Mouse (Mus musculus): Measurements from ENCODE around the gene Ppp4r3b. TPM values are rescaled to one million over a fixed set of nuclear protein-coding genes. Genes with fewer than 3 reads are reported as not detected.

Ppp4r3b gene
- 100 and 112 TPM in 2 replicates for polyA plus RNA-seq (2016; fragmentation: Nextera tagmentation; extraction: Ambion mirVana)

GRCm38 (mm10) chr11:29172563-29173124 is at the start of gene Ppp4r3b:
TSS of gene Ppp4r3b (plus strand) at chr11:29172890.
- peak within 1 kb of the TSS; percentile 96 for H3K9ac ChIP-seq
- H3K9me3 ChIP-seq: no peaks in the 10 kb centered on the region
- H3K36me3 ChIP-seq: no peaks in the 10 kb centered on the region
- peak within 1 kb of the TSS; percentile 97 for H3K27ac ChIP-seq
- 0 out of 2 replicates have a peak, but pooled peaks cover 7% of the 10 kb centered on the region for H3K4me1 ChIP-seq
- H3K4me2 ChIP-seq (replicated peaks): peak within 1 kb of the TSS; percentile 90
- H3K4me3 ChIP-seq: peak within 1 kb of the TSS; percentile 92
- H3K27me3 ChIP-seq: no peaks in the 10 kb centered on the region
- under 1% methylated on average over 50 of the region's 50 CpGs for WGBS
- ATAC-seq (ENCODE audit: insufficient number of reproducible peaks, insufficient read depth, low FRiP score, low TSS enrichment): peak; percentile 98

GRCm38 (mm10) chr11:29129862-29130384 is 42.8 kb upstream of the Ppp4r3b start:
- Histone ChIP-seq H3K4me3 (peak overlapping the region; percentile 57), H3K9ac (peak overlapping the region; percentile 46), H3K9me3 (no peaks in the 10 kb centered on the region), H3K4me1 (no peaks in the 10 kb centered on the region; the same call in 1 of the 2 replicates), H3K27ac (peak overlapping the region; percentile 24; the same call in 1 of the 2 replicates), H3K4me2 (replicated peaks) (peak overlapping the region; percentile 46), H3K27me3 (no peaks in the 10 kb centered on the region), H3K36me3 (peaks cover 4% of the 10 kb centered on the region)
- 60% methylated on average over 11 of the region's 11 CpGs for WGBS
- ATAC-seq (ENCODE audit: insufficient number of reproducible peaks, insufficient read depth, low FRiP score, low TSS enrichment): peak; percentile 37; the same call in 1 of the 2 replicates

GRCm38 (mm10) chr11:29130385-29131355 is 42.0 kb upstream of the Ppp4r3b start, which contains the start of gene Pnpt1:
TSS of gene Pnpt1 (plus strand) at chr11:29130744.
- peak within 1 kb of the TSS; percentile 24; the same call in 1 of the 2 replicates for H3K27ac ChIP-seq
- H3K4me1 ChIP-seq: no peaks in the 10 kb centered on the region; the same call in 1 of the 2 replicates
- no peaks in the 10 kb centered on the region for H3K9me3 ChIP-seq
- peak; percentile 100 for ATAC-seq (ENCODE audit: insufficient number of reproducible peaks, insufficient read depth, low FRiP score, low TSS enrichment)
- H3K4me2 ChIP-seq (replicated peaks): peak within 1 kb of the TSS; percentile 65
- 5% methylated on average over 50 of the region's 50 CpGs for WGBS
- peak within 1 kb of the TSS; percentile 57 for H3K4me3 ChIP-seq
- H3K27me3 ChIP-seq: no peaks in the 10 kb centered on the region
- H3K36me3 ChIP-seq: peaks cover 4% of the 10 kb centered on the region
- peak within 1 kb of the TSS; percentile 69 for H3K9ac ChIP-seq

- Histone ChIP-seq H3K4me1 (no peaks in the 10 kb centered on the region), H3K27me3 (no peaks in the 10 kb centered on the region), H3K4me3 (no peak overlapping the region), H3K27ac (no peak overlapping the region), H3K4me2 (replicated peaks) (no peak overlapping the region), H3K36me3 (peaks cover 24% of the 10 kb centered on the region), H3K9me3 (no peaks in the 10 kb centered on the region), H3K9ac (no peak overlapping the region)
- no peak for ATAC-seq (ENCODE audit: insufficient number of reproducible peaks, insufficient read depth, low FRiP score, low TSS enrichment)
- WGBS: 63% methylated on average over 1 of the region's 1 CpGs
Measured at GRCm38 (mm10) chr11:29140671-29141070, 32.0 kb upstream of the Ppp4r3b start.

- Histone ChIP-seq H3K4me2 (replicated peaks) (no peak overlapping the region), H3K27ac (no peak overlapping the region), H3K4me1 (no peaks in the 10 kb centered on the region), H3K4me3 (no peak overlapping the region), H3K27me3 (no peaks in the 10 kb centered on the region), H3K9ac (no peak overlapping the region), H3K9me3 (no peaks in the 10 kb centered on the region), H3K36me3 (peaks cover 38% of the 10 kb centered on the region)
- 89% methylated on average over 2 of the region's 2 CpGs for WGBS
- ATAC-seq (ENCODE audit: insufficient number of reproducible peaks, insufficient read depth, low FRiP score, low TSS enrichment): no peak
Measured at GRCm38 (mm10) chr11:29148901-29149300, 23.8 kb upstream of the Ppp4r3b start.

GRCm38 (mm10) chr11:29163569-29163968 is 9.1 kb upstream of the Ppp4r3b start:
- no peaks in the 10 kb centered on the region for H3K4me1 ChIP-seq
- no peak overlapping the region for H3K9ac ChIP-seq
- no peak overlapping the region for H3K4me2 ChIP-seq (replicated peaks)
- H3K27ac ChIP-seq: no peak overlapping the region
- H3K36me3 ChIP-seq: peaks cover 14% of the 10 kb centered on the region
- H3K27me3 ChIP-seq: no peaks in the 10 kb centered on the region
- ATAC-seq (ENCODE audit: insufficient number of reproducible peaks, insufficient read depth, low FRiP score, low TSS enrichment): no peak
- WGBS: 88% methylated on average over 4 of the region's 4 CpGs
- H3K4me3 ChIP-seq: no peak overlapping the region
- no peaks in the 10 kb centered on the region for H3K9me3 ChIP-seq

GRCm38 (mm10) chr11:29171959-29172391 is 715 bp upstream of the Ppp4r3b start:
- no peaks in the 10 kb centered on the region for H3K9me3 ChIP-seq
- H3K4me1 ChIP-seq: 0 out of 2 replicates have a peak, but pooled peaks cover 7% of the 10 kb centered on the region
- peak overlapping the region; percentile 54 for H3K9ac ChIP-seq
- under 1% methylated on average over 34 of the region's 34 CpGs for WGBS
- H3K4me3 ChIP-seq: peak overlapping the region; percentile 92
- no peaks in the 10 kb centered on the region for H3K36me3 ChIP-seq
- peak overlapping the region; percentile 97 for H3K27ac ChIP-seq
- peak overlapping the region; percentile 90 for H3K4me2 ChIP-seq (replicated peaks)
- peak; percentile 12; the same call in 1 of the 2 replicates for ATAC-seq (ENCODE audit: insufficient number of reproducible peaks, insufficient read depth, low FRiP score, low TSS enrichment)
- no peaks in the 10 kb centered on the region for H3K27me3 ChIP-seq

- Histone ChIP-seq H3K27ac (peak overlapping the region; percentile 97), H3K36me3 (no peaks in the 10 kb centered on the region), H3K4me2 (replicated peaks) (peak overlapping the region; percentile 74), H3K9ac (peak overlapping the region; percentile 96), H3K4me3 (peak overlapping the region; percentile 92), H3K4me1 (0 out of 2 replicates have a peak, but pooled peaks cover 7% of the 10 kb centered on the region), H3K9me3 (no peaks in the 10 kb centered on the region), H3K27me3 (no peaks in the 10 kb centered on the region)
- ATAC-seq (ENCODE audit: insufficient number of reproducible peaks, insufficient read depth, low FRiP score, low TSS enrichment): peak; percentile 58
- WGBS: under 1% methylated on average over 38 of the region's 38 CpGs
Measured at GRCm38 (mm10) chr11:29173125-29173631, 488 bp downstream of the Ppp4r3b start.

GRCm38 (mm10) chr11:29173706-29174436 is 1.2 kb downstream of the Ppp4r3b start:
- Histone ChIP-seq H3K9me3 (no peaks in the 10 kb centered on the region), H3K4me3 (peak overlapping the region; percentile 92), H3K9ac (peak overlapping the region; percentile 96), H3K27me3 (no peaks in the 10 kb centered on the region), H3K4me1 (0 out of 2 replicates have a peak, but pooled peaks cover 7% of the 10 kb centered on the region), H3K36me3 (no peaks in the 10 kb centered on the region), H3K4me2 (replicated peaks) (peak overlapping the region; percentile 74), H3K27ac (peak overlapping the region; percentile 97)
- 6% methylated on average over 13 of the region's 13 CpGs for WGBS
- ATAC-seq (ENCODE audit: insufficient number of reproducible peaks, insufficient read depth, low FRiP score, low TSS enrichment): 0 out of 2 replicates have a peak, but pooled peaks have one; percentile 0

GRCm38 (mm10) chr11:29179319-29179718 is 6.6 kb downstream of the Ppp4r3b start:
- WGBS: 89% methylated on average over 1 of the region's 1 CpGs
- Histone ChIP-seq H3K4me1 (no peaks in the 10 kb centered on the region), H3K4me2 (replicated peaks) (no peak overlapping the region), H3K4me3 (no peak overlapping the region), H3K36me3 (0 out of 2 replicates have a peak, but pooled peaks cover 9% of the 10 kb centered on the region), H3K27me3 (no peaks in the 10 kb centered on the region), H3K9me3 (no peaks in the 10 kb centered on the region), H3K9ac (no peak overlapping the region), H3K27ac (no peak overlapping the region)
- ATAC-seq (ENCODE audit: insufficient number of reproducible peaks, insufficient read depth, low FRiP score, low TSS enrichment): no peak

All from embryonic facial prominence, embryonic 12.5 days (tissue).